Mouse (Mus musculus) layer of hippocampus, postnatal 25 days (tissue): ENCODE measurements at regions not wholly inside any gene's neighbourhood (a gene's known extent, or its start where the extent isn't known, plus 50 kb on each side); places are given as distances from the start of the nearest gene placed in this dataset.
"Not testable (repeated sequence)": the region's sequence is repeated elsewhere in the genome, so short reads cannot be mapped to it uniquely, and the experiment has no call there.

ENCODE experiments used
- DNase-seq, 2 experiments: peaks; one replicate each; pipeline ENCODE4 v3.0.0; 2022; ENCODE audit warnings: mixed read lengths in 2 of 2, low spot score in 1 of 2; ENCODE audit errors: extremely low spot score in 1 of 2

- DNase-seq, result no peak
Measured at GRCm38 (mm10) chr15:3909471-3909870, 69.9 kb downstream of the Fbxo4 start.

- no peak for DNase-seq
Measured at GRCm38 (mm10) chr15:3908721-3909120, 70.7 kb downstream of the Fbxo4 start.

GRCm38 (mm10) chr15:3905548-3905947 lies 73.8 kb downstream of the Fbxo4 start:
- no peak for DNase-seq

- DNase-seq, result no peak
Measured at GRCm38 (mm10) chr15:3878429-3878828, 100.9 kb downstream of the Fbxo4 start.

GRCm38 (mm10) chr15:3877506-3877905 lies 101.9 kb downstream of the Fbxo4 start:
- no peak for DNase-seq

GRCm38 (mm10) chr15:3875210-3875861 lies 104.0 kb downstream of the Fbxo4 start:
- DNase-seq, result not testable (repeated sequence)

GRCm38 (mm10) chr15:3831802-3832201 lies 147.6 kb downstream of the Fbxo4 start:
- DNase-seq, result no peak

GRCm38 (mm10) chr15:3805430-3805829 lies 173.9 kb downstream of the Fbxo4 start:
- DNase-seq, result no peak

GRCm38 (mm10) chr15:3775865-3776264 lies 192.6 kb upstream of the Ghr start:
- no peak for DNase-seq

- DNase-seq, result no peak
Measured at GRCm38 (mm10) chr15:3772228-3772789, 189.0 kb upstream of the Ghr start.

GRCm38 (mm10) chr15:3770312-3770711 lies 187.0 kb upstream of the Ghr start:
- no peak for DNase-seq

GRCm38 (mm10) chr15:3764726-3765125 lies 181.4 kb upstream of the Ghr start:
- DNase-seq, result no peak

- no peak for DNase-seq
Measured at GRCm38 (mm10) chr15:3760396-3760795, 177.1 kb upstream of the Ghr start.

GRCm38 (mm10) chr15:3755636-3756035 lies 172.3 kb upstream of the Ghr start:
- DNase-seq, result peak in 1 of 2 experiments; percentile 3

GRCm38 (mm10) chr15:3748072-3748471 lies 164.8 kb upstream of the Ghr start:
- not testable (repeated sequence) for DNase-seq

- no peak for DNase-seq
Measured at GRCm38 (mm10) chr15:3743168-3743814, 160.0 kb upstream of the Ghr start.

GRCm38 (mm10) chr15:3742191-3742590 lies 158.9 kb upstream of the Ghr start:
- no peak for DNase-seq

- DNase-seq, result no peak
Measured at GRCm38 (mm10) chr15:3725214-3725613, 141.9 kb upstream of the Ghr start.

GRCm38 (mm10) chr15:3720668-3721340 lies 137.5 kb upstream of the Ghr start:
- DNase-seq, result no peak

- DNase-seq, result no peak
Measured at GRCm38 (mm10) chr15:3711764-3712163, 128.5 kb upstream of the Ghr start.
